Mouse (Mus musculus): Measurements from ENCODE around the gene Clns1a. TPM values are rescaled to one million over a fixed set of nuclear protein-coding genes. Genes with fewer than 3 reads are reported as not detected.

The Clns1a gene
- polyA plus RNA-seq (2012; rRNA removed; ENCODE audit: low replicate concordance), result 11.8 and 25.5 TPM in 2 replicates

GRCm38 (mm10) chr7:97696506-97697254, at the start of gene Clns1a:
TSS of gene Clns1a (plus strand) at chr7:97696634.

GRCm38 (mm10) chr7:97737638-97738456, 41.4 kb downstream of the Clns1a start, which contains the start of gene Aqp11:
TSS of gene Aqp11 (minus strand) at chr7:97738289.

Other genes starting within 250 kb of the Clns1a start
- gene Kctd14, start 245.3 kb upstream of the Clns1a start, polyA plus RNA-seq (2012; rRNA removed; ENCODE audit: low replicate concordance), result 3.8 and 4.6 TPM in 2 replicates
- gene Ints4, start 215.7 kb upstream of the Clns1a start, polyA plus RNA-seq (2012; rRNA removed; ENCODE audit: low replicate concordance), result 33.7 and 46.2 TPM in 2 replicates
- gene Aamdc, start 117.1 kb upstream of the Clns1a start, polyA plus RNA-seq (2012; rRNA removed; ENCODE audit: low replicate concordance), result 28.7 and 45.8 TPM in 2 replicates
- gene Rsf1, start 116.7 kb upstream of the Clns1a start, polyA plus RNA-seq (2012; rRNA removed; ENCODE audit: low replicate concordance), result 0.39 and 0.49 TPM in 2 replicates
- gene Aqp11, start 41.7 kb downstream of the Clns1a start, polyA plus RNA-seq (2012; rRNA removed; ENCODE audit: low replicate concordance), result 62.4 and 114 TPM in 2 replicates
- gene Pak1, start 91.9 kb downstream of the Clns1a start, polyA plus RNA-seq (2012; rRNA removed; ENCODE audit: low replicate concordance), result 50.2 and 51.1 TPM in 2 replicates
- not detected in 2 replicates for gene Gdpd4, start 223.3 kb downstream of the Clns1a start, polyA plus RNA-seq (2012; rRNA removed; ENCODE audit: low replicate concordance)

Data from duodenum, adult 2 months (tissue).